Mouse (Mus musculus): ENCODE measurements around the gene Sh3bgrl3. TPM values are rescaled to one million over a fixed set of nuclear protein-coding genes. Genes with fewer than 3 reads are reported as not detected.

Gene Sh3bgrl3
- polyA plus RNA-seq, 1 experiment from 2014 or later: 281 TPM

DNA sequence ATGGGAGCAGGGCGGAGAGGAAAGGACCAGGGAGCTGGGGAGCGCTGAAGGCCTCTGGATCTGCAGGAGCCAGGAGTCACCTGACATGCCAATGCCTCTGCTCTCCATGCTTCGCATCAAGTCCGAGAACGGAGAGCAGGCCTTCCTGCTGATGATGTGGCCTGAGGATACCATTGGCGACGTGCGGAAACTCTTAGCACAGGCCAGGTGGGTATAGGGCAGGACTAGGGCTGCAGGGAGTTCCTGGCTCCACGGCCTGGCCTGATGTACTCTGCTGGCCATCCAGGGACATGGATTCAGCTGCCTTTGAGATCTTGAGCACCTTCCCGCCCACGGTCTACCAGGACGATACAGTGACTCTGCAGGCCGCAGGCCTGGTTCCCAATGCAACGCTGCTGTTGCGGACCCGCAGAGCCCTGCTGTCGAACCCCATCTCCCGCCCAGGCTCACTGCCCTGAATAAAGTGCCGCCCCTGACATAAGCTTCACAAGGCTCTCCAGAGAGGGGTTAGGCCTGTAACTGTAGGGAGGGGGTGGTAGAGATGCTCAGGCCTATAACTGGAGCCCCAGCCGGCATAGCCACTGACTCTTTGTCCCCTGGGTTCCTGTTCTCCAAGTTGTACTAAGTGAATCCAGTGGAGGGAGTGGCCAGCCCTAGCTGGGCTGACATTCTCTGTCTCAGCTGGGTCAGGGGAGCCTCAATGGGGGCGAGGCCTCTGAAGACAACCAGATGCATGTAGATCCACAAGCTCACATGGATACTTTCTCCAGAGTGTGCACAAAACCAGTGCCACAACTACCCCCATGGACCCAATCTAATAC lies 2.1 kb downstream of the Sh3bgrl3 start:
- DNase-seq (ENCODE audit: low spot score) (no peak), ATAC-seq (replicated peaks; ENCODE audit: low FRiP score) (no peak)
- Histone ChIP-seq H3K4me2 (peak overlapping the region; percentile 96), H3K4me3 (ENCODE audit: low read depth, low read length) (peak overlapping the region; percentile 86; the same call in 1 of the 2 replicates), H3K9ac (ENCODE audit: low read depth, low read length) (0 out of 2 replicates have a peak overlapping the region, but pooled peaks have one; percentile 22), H3K36me3 (ENCODE audit: control insufficient read depth, insufficient read depth, low read length) (peaks cover 6% of the 10 kb centered on the region; the same call in 1 of the 2 replicates), H3K9me3 (ENCODE audit: control insufficient read depth, low read length) (no peaks in the 10 kb centered on the region), H3K4me1 (replicated peaks; ENCODE audit: control insufficient read depth, insufficient read depth, low read length) (peaks cover 43% of the 10 kb centered on the region), H3K27ac (ENCODE audit: low read depth, low read length) (no peak overlapping the region), H3K27me3 (replicated peaks; ENCODE audit: control insufficient read depth, insufficient read depth, low read length) (no peaks in the 10 kb centered on the region)
- 89% methylated on average over 21 of the region's 21 CpGs for WGBS

DNA sequence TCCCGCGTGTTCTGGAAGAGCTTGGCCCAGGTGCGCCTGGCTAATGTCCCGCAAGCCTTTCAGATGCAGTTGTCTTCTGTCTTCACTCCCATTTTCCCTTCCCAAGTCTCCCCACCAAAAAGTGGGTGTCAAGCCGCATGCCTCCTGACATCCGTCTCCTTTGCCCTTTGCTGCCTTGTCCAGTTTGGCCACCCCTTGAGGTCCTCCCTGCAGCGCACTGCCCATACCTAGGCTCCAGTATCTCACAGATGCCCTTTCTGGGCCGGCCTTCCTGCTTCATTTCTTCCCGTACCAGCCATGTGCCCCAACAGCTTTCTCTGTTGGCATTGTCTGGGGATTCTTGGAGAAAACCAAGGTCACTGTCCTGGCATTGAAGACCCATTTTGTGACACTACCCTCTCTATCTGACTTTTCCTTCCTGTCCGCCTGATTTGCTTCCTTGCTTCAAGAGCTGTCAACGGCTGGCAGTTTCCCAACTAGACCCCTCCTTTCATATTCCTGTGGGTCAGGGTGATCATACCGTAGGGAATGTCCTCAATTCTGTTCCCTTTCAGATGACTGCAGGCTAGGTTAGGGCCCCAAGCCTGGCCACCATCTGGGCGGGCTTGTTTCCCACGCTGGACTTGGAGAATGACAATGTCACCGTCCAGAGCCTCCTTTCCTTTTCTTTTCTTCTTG lies 3.1 kb downstream of the Sh3bgrl3 start:
- Histone ChIP-seq H3K4me1 (replicated peaks; ENCODE audit: control insufficient read depth, insufficient read depth, low read length) (peaks cover 41% of the 10 kb centered on the region), H3K9ac (ENCODE audit: low read depth, low read length) (no peak overlapping the region), H3K9me3 (ENCODE audit: control insufficient read depth, low read length) (no peaks in the 10 kb centered on the region), H3K27me3 (replicated peaks; ENCODE audit: control insufficient read depth, insufficient read depth, low read length) (no peaks in the 10 kb centered on the region), H3K36me3 (ENCODE audit: control insufficient read depth, insufficient read depth, low read length) (no peaks in the 10 kb centered on the region), H3K4me2 (no peak overlapping the region), H3K27ac (ENCODE audit: low read depth, low read length) (no peak overlapping the region), H3K4me3 (ENCODE audit: low read depth, low read length) (no peak overlapping the region)
- DNase-seq (ENCODE audit: low spot score) (no peak), ATAC-seq (replicated peaks; ENCODE audit: low FRiP score) (no peak)
- 82% methylated on average over 15 of the region's 15 CpGs for WGBS

DNA sequence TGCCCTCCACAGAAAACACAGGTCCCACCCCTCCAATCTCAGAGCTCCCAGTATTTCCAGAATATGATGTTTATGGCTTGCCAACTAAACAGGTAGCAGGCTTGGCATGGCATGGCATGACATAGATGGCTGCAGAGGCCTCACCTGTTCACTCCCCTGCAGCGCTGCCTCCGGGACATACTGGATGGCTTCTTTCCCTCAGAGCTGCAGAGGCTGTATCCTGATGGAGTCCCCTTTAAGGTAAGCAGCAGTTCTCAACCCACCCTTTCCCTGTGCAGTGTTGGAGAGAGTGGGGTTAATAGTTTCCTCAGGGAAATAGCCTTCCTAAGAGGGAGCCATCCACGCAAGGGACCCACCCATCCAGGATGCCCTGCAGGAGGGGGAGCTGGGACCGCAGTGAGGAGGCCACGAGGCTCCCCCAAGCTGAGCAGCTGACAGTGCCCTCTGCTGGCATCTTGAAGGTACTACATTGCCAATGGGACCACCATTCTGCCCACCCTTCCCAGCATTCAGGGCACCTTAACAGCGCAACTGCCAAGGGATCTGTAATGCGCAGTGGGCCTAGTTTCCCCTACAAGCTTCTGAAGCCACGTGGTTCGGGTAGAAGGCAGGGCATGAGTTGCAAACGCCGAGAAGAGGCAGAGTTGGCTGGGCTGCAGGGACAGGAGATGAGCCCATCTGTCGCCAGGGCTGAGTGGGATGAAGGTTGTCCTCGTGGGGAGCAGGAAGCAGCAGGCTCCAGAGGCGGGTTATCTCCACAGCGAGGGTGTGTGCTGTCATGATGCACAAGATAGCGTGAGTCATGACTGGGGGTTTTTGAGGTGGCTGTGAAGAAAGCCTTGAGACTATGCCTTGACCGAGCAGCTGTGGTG lies 4.7 kb downstream of the Sh3bgrl3 start:
- Histone ChIP-seq H3K4me3 (ENCODE audit: low read depth, low read length) (no peak overlapping the region), H3K9me3 (ENCODE audit: control insufficient read depth, low read length) (no peaks in the 10 kb centered on the region), H3K9ac (ENCODE audit: low read depth, low read length) (no peak overlapping the region), H3K4me1 (replicated peaks; ENCODE audit: control insufficient read depth, insufficient read depth, low read length) (peaks cover 30% of the 10 kb centered on the region), H3K27me3 (replicated peaks; ENCODE audit: control insufficient read depth, insufficient read depth, low read length) (no peaks in the 10 kb centered on the region), H3K4me2 (peak overlapping the region; percentile 50), H3K27ac (ENCODE audit: low read depth, low read length) (no peak overlapping the region), H3K36me3 (ENCODE audit: control insufficient read depth, insufficient read depth, low read length) (no peaks in the 10 kb centered on the region)
- 17% methylated on average over 17 of the region's 17 CpGs for WGBS
- no peak for ATAC-seq (replicated peaks; ENCODE audit: low FRiP score)
- peak; percentile 60 for DNase-seq (ENCODE audit: low spot score)

DNA sequence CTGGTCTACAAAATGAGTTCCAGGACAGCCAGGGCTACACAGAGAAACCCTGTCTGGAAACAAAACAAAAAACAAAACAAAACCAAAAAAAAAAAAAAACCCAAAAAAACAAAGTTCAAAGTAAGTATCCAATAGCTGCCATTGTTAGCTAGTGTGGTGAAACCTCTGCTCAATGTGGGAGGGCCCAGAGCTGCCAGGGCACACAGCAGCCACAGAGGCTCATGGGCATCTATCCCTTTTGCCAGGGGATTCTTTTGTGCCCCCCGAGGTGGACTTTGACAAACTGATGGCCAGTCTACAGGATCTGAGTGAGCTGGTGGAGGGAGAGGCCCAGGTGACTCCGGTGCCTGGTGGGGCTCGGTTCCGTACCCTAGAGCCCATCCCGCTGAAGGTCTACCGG lies 5.4 kb downstream of the Sh3bgrl3 start:
- Histone ChIP-seq H3K9ac (ENCODE audit: low read depth, low read length) (no peak overlapping the region), H3K4me3 (ENCODE audit: low read depth, low read length) (no peak overlapping the region), H3K27ac (ENCODE audit: low read depth, low read length) (no peak overlapping the region), H3K9me3 (ENCODE audit: control insufficient read depth, low read length) (no peaks in the 10 kb centered on the region), H3K36me3 (ENCODE audit: control insufficient read depth, insufficient read depth, low read length) (no peaks in the 10 kb centered on the region), H3K27me3 (replicated peaks; ENCODE audit: control insufficient read depth, insufficient read depth, low read length) (no peaks in the 10 kb centered on the region), H3K4me2 (no peak overlapping the region), H3K4me1 (replicated peaks; ENCODE audit: control insufficient read depth, insufficient read depth, low read length) (peaks cover 33% of the 10 kb centered on the region)
- ATAC-seq (replicated peaks; ENCODE audit: low FRiP score) (no peak), DNase-seq (ENCODE audit: low spot score) (no peak)
- WGBS: 94% methylated on average over 6 of the region's 6 CpGs

DNA sequence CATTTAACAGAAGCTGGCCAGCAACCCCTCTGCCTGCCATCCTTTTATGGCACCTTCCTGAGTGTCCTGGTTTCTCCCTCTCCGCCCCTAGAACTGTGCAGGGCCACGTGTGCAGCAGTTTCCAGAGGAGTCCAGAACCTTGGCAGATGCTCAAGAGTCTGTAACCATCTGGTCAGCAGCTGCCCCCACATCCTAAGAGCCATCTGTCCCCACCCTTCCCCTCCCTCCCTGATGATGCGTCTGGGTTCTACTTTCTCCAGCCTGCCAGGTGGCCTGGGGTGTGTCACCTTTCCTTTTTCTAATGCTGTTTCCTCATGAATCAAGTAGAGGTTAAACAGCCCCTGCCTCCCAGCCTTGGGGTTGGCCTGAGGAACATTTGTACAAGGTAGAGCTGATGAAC lies 6.3 kb downstream of the Sh3bgrl3 start:
- Histone ChIP-seq H3K4me3 (ENCODE audit: low read depth, low read length) (no peak overlapping the region), H3K9me3 (ENCODE audit: control insufficient read depth, low read length) (no peaks in the 10 kb centered on the region), H3K27me3 (replicated peaks; ENCODE audit: control insufficient read depth, insufficient read depth, low read length) (no peaks in the 10 kb centered on the region), H3K9ac (ENCODE audit: low read depth, low read length) (no peak overlapping the region), H3K27ac (ENCODE audit: low read depth, low read length) (no peak overlapping the region), H3K4me2 (no peak overlapping the region), H3K36me3 (ENCODE audit: control insufficient read depth, insufficient read depth, low read length) (no peaks in the 10 kb centered on the region), H3K4me1 (replicated peaks; ENCODE audit: control insufficient read depth, insufficient read depth, low read length) (peaks cover 29% of the 10 kb centered on the region)
- ATAC-seq (replicated peaks; ENCODE audit: low FRiP score): no peak
- no peak for DNase-seq (ENCODE audit: low spot score)
- whole genome bisulfite sequencing: 65% methylated on average over 3 of the region's 3 CpGs

DNA sequence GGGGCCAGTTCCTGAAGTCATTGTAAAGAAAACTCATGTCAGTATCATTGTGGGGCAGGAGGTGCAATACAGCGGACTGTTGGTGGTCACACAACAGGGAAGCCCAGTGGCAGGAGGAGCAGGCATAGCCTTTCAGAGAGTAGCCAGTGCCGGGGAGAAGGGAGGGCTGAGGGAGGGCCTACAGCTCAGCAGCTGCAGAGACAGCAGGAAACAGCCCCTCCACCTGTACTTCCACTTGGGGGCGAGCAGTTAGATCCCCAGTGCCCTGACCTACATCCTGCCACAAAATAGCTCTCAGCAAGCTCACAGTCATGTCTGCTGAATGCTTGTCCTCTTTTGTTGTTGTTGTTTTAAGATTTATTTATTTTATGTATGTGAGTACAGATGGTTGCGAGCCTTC lies 7.0 kb downstream of the Sh3bgrl3 start:
- Histone ChIP-seq H3K27me3 (replicated peaks; ENCODE audit: control insufficient read depth, insufficient read depth, low read length) (no peaks in the 10 kb centered on the region), H3K36me3 (ENCODE audit: control insufficient read depth, insufficient read depth, low read length) (no peaks in the 10 kb centered on the region), H3K9me3 (ENCODE audit: control insufficient read depth, low read length) (no peaks in the 10 kb centered on the region), H3K27ac (ENCODE audit: low read depth, low read length) (no peak overlapping the region), H3K4me3 (ENCODE audit: low read depth, low read length) (no peak overlapping the region), H3K4me2 (no peak overlapping the region), H3K4me1 (replicated peaks; ENCODE audit: control insufficient read depth, insufficient read depth, low read length) (peaks cover 30% of the 10 kb centered on the region), H3K9ac (ENCODE audit: low read depth, low read length) (no peak overlapping the region; the same call in 1 of the 2 replicates)
- DNase-seq (ENCODE audit: low spot score) (no peak), ATAC-seq (replicated peaks; ENCODE audit: low FRiP score) (no peak)
- WGBS: 52% methylated on average over 4 of the region's 4 CpGs

DNA sequence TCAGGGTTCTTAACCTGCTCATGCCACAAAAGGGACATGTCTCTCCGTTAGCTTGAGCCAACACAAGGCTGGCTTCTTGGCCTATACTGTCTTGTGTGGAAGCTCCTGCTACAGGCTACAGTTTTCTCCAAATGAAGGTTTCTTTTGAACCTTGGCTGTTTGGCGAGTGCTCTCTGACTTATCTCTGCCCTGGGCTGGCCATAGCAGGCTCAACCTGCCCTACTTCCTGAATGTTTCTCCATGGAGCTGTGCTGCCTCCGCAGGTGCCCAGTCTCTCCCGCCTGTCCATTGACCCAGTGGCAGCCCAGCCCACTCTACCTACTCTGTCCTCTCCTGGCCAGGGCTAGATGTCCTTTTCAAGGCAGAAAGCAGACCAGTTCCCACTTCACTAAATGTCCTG lies 7.7 kb downstream of the Sh3bgrl3 start:
- 51% methylated on average over 4 of the region's 4 CpGs for WGBS
- Histone ChIP-seq H3K9me3 (ENCODE audit: control insufficient read depth, low read length) (no peaks in the 10 kb centered on the region), H3K36me3 (ENCODE audit: control insufficient read depth, insufficient read depth, low read length) (no peaks in the 10 kb centered on the region), H3K9ac (ENCODE audit: low read depth, low read length) (no peak overlapping the region), H3K27ac (ENCODE audit: low read depth, low read length) (no peak overlapping the region), H3K4me2 (no peak overlapping the region), H3K27me3 (replicated peaks; ENCODE audit: control insufficient read depth, insufficient read depth, low read length) (no peaks in the 10 kb centered on the region), H3K4me1 (replicated peaks; ENCODE audit: control insufficient read depth, insufficient read depth, low read length) (peaks cover 30% of the 10 kb centered on the region), H3K4me3 (ENCODE audit: low read depth, low read length) (no peak overlapping the region)
- DNase-seq (ENCODE audit: low spot score): no peak
- ATAC-seq (replicated peaks; ENCODE audit: low FRiP score): no peak

DNA sequence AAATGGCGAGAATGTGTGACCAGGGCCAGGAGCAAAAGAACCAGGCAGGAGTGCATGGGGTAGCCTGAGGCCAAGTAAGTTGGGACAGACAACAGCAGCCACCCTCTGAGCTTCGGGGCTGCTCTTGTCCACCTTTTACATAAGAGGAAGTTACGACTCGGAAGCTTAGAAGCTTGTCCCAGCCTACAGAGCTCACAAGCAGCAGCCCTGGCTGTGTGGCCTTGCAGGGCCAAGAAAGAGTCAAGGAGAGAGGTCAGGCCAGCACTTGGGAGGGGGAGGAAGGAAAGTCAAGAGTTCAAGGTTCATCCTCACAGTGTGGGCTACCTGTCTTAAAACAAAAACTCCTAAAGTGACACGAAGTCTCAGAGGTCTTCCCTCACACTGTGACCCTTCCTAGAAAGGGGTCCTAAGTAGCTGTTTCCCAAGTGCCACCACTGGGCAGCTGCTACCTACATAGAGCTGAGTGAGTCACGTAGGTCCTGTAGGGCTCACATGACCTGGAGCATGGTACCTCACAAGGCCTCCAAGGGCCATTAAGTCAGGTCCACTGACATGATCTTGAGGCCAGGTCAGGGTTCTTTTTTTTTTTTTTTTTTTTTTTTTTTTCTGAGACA lies 8.3 kb downstream of the Sh3bgrl3 start:
- peak overlapping the region; percentile 13; the same call in 1 of the 2 replicates for H3K27ac ChIP-seq (ENCODE audit: low read depth, low read length)
- no peak for ATAC-seq (replicated peaks; ENCODE audit: low FRiP score)
- no peaks in the 10 kb centered on the region for H3K27me3 ChIP-seq (replicated peaks; ENCODE audit: control insufficient read depth, insufficient read depth, low read length)
- H3K4me2 ChIP-seq: no peak overlapping the region
- no peaks in the 10 kb centered on the region for H3K36me3 ChIP-seq (ENCODE audit: control insufficient read depth, insufficient read depth, low read length)
- no peaks in the 10 kb centered on the region for H3K9me3 ChIP-seq (ENCODE audit: control insufficient read depth, low read length)
- peaks cover 30% of the 10 kb centered on the region for H3K4me1 ChIP-seq (replicated peaks; ENCODE audit: control insufficient read depth, insufficient read depth, low read length)
- no peak overlapping the region for H3K9ac ChIP-seq (ENCODE audit: low read depth, low read length)
- H3K4me3 ChIP-seq (ENCODE audit: low read depth, low read length): no peak overlapping the region
- WGBS: 66% methylated on average over 6 of the region's 6 CpGs
- no peak for DNase-seq (ENCODE audit: low spot score)
